Mouse (Mus musculus) cerebral cortex, adult 2 months (tissue): ENCODE measurements around the gene Cd68.

Source experiments
- WGBS: fragments of 180-500 bp; shearing (Covaris S2); methylation state at CpG from one replicate; pipeline ENCODE4 v1.1.7; 2018; 5-methylcytosine and 5-hydroxymethylcytosine counted together

Cd68 gene

GRCm38 (mm10) chr11:69665961-69666664 is at the start of gene Cd68:
Gene Cd68, minus strand, starts transcription at chr11:69666153.
- 32% methylated on average over 7 of the region's 7 CpGs for WGBS

GRCm38 (mm10) chr11:69715482-69715881 is 49.5 kb upstream of the Cd68 start:
- WGBS = 63% methylated on average over 9 of the region's 9 CpGs

GRCm38 (mm10) chr11:69714636-69715329 is 48.8 kb upstream of the Cd68 start:
- 84% methylated on average over 18 of the region's 18 CpGs for WGBS

GRCm38 (mm10) chr11:69712954-69713672 is 47.2 kb upstream of the Cd68 start:
- 89% methylated on average over 20 of the region's 20 CpGs for WGBS

- WGBS = 85% methylated on average over 2 of the region's 2 CpGs
These were observed 45.1 kb upstream of the Cd68 start for GRCm38 (mm10) chr11:69711082-69711481.

GRCm38 (mm10) chr11:69710470-69710869 is 44.5 kb upstream of the Cd68 start:
- WGBS = 83% methylated on average over 3 of the region's 3 CpGs

- WGBS = 60% methylated on average over 11 of the region's 11 CpGs
These were observed 43.8 kb upstream of the Cd68 start for GRCm38 (mm10) chr11:69709554-69710446.

GRCm38 (mm10) chr11:69708614-69709265 is 42.8 kb upstream of the Cd68 start:
- 90% methylated on average over 3 of the region's 3 CpGs for WGBS

GRCm38 (mm10) chr11:69707873-69708381 is 42.0 kb upstream of the Cd68 start:
- 93% methylated on average over 4 of the region's 4 CpGs for WGBS

GRCm38 (mm10) chr11:69707480-69707847 is 41.5 kb upstream of the Cd68 start:
- 76% methylated on average over 4 of the region's 4 CpGs for WGBS

GRCm38 (mm10) chr11:69706775-69707479 is 41.0 kb upstream of the Cd68 start:
- 37% methylated on average over 6 of the region's 6 CpGs for WGBS

GRCm38 (mm10) chr11:69704613-69705010 is 38.7 kb upstream of the Cd68 start:
- 61% methylated on average over 2 of the region's 2 CpGs for WGBS

GRCm38 (mm10) chr11:69703814-69704612 is 38.1 kb upstream of the Cd68 start:
- WGBS = 68% methylated on average over 8 of the region's 8 CpGs

GRCm38 (mm10) chr11:69703381-69703780 is 37.4 kb upstream of the Cd68 start:
- 93% methylated on average over 3 of the region's 3 CpGs for WGBS

GRCm38 (mm10) chr11:69702886-69703285 is 36.9 kb upstream of the Cd68 start:
- WGBS = 97% methylated on average over 10 of the region's 10 CpGs

- whole genome bisulfite sequencing = 84% methylated on average over 1 of the region's 1 CpGs
These were observed 33.6 kb upstream of the Cd68 start for GRCm38 (mm10) chr11:69699595-69699994.

- WGBS = 79% methylated on average over 5 of the region's 5 CpGs
These were observed 32.6 kb upstream of the Cd68 start for GRCm38 (mm10) chr11:69698574-69698973.

GRCm38 (mm10) chr11:69697396-69697795 is 31.4 kb upstream of the Cd68 start:
- WGBS = 95% methylated on average over 3 of the region's 3 CpGs
